Mouse (Mus musculus) forebrain, embryonic 15.5 days (tissue): Measurements from ENCODE around the gene Pipox. TPM values are rescaled to one million over a fixed set of nuclear protein-coding genes. Genes with fewer than 3 reads are reported as not detected.

Source experiments
- ATAC-seq: fragments of 200-750 bp; cut with Nextera tagmentation; replicated peaks from 2 replicates; pipeline ENCODE4 v1.8.0; 2017; ENCODE audit warnings: mild to moderate bottlenecking, moderate TSS enrichment, moderate library complexity
- H3K27ac ChIP-seq: fragments of 300-500 bp; sonication (generic); replicated peaks from 2 replicates; pipeline ENCODE4 v1.5.1; 2015; ENCODE audit warnings: mild to moderate bottlenecking, inconsistent platforms
- H3K27me3 ChIP-seq: fragments of 300-500 bp; sonication (generic); 2 replicates; pipeline ENCODE4 v1.6.1; 2015; ENCODE audit warnings: inconsistent platforms
- H3K36me3 ChIP-seq: fragments of 300-500 bp; sonication (generic); 2 replicates; pipeline ENCODE4 v1.6.1; 2015; ENCODE audit warnings: mild to moderate bottlenecking, inconsistent platforms
- H3K4me1 ChIP-seq: fragments of 300-500 bp; sonication (generic); 2 replicates; pipeline ENCODE4 v1.6.1; 2015; ENCODE audit warnings: inconsistent platforms
- H3K4me2 ChIP-seq: fragments of 300-500 bp; sonication (generic); replicated peaks from 2 replicates; pipeline ENCODE4 v1.6.1; 2015; ENCODE audit warnings: mild to moderate bottlenecking, inconsistent platforms
- H3K4me3 ChIP-seq: fragments of 300-500 bp; sonication (generic); 2 replicates; pipeline ENCODE4 v1.5.1; 2015; ENCODE audit warnings: mild to moderate bottlenecking, inconsistent platforms
- H3K9ac ChIP-seq: fragments of 300-500 bp; sonication (generic); replicated peaks from 2 replicates; pipeline ENCODE4 v1.6.1; 2015; ENCODE audit warnings: mild to moderate bottlenecking, inconsistent platforms
- H3K9me3 ChIP-seq: fragments of 300-500 bp; sonication (generic); 2 replicates; pipeline ENCODE4 v1.6.1; 2016; ENCODE audit warnings: inconsistent platforms
- WGBS: fragments of 180-500 bp; shearing (Covaris S2); methylation state at CpG from one replicate; pipeline ENCODE4 v1.1.7; 2015; ENCODE audit warnings: mixed read lengths; 5-methylcytosine and 5-hydroxymethylcytosine counted together
- polyA plus RNA-seq: library from polyadenylated mRNA; unstranded; fragments of >200 nt; fragmentation: Nextera tagmentation; extraction: Ambion mirVana; gene quantifications from 2 replicates; pipeline ENCODE4 v1.2.1, GENCODE M21; 2015

The Pipox gene
- polyA plus RNA-seq, 1 experiment from 2014 or later: 10.2 TPM

DNA sequence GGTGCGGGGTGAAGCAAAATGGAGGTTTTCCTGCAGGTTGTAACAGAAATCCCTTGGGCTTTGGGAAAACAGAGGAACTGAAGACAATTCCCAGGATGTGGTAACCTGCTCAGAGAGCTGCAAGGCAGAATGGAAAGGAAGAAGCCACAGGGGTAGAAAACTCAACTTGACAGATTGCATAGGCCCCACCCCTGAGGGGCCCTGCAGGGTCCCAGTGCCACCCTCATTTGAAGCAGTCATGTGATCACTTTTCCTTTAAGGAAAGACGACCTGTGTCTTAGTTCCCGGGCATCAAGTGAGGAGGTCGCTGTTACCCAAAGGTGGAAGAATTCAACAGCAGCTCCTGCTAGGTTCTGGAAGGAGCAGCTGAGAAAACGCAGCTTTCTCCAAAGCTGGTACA is 1.0 kb downstream of the Pipox start:
- Histone ChIP-seq H3K4me1 (peaks cover 94% of the 10 kb centered on the region), H3K27ac (peak overlapping the region; percentile 96), H3K36me3 (no peaks in the 10 kb centered on the region), H3K9me3 (no peaks in the 10 kb centered on the region), H3K9ac (peak overlapping the region; percentile 7; the same call in 1 of the 2 replicates), H3K4me2 (peak overlapping the region; percentile 22), H3K27me3 (no peaks in the 10 kb centered on the region), H3K4me3 (peak overlapping the region; percentile 13)
- ATAC-seq: no peak
- WGBS: 5% methylated on average over 5 of the region's 5 CpGs

DNA sequence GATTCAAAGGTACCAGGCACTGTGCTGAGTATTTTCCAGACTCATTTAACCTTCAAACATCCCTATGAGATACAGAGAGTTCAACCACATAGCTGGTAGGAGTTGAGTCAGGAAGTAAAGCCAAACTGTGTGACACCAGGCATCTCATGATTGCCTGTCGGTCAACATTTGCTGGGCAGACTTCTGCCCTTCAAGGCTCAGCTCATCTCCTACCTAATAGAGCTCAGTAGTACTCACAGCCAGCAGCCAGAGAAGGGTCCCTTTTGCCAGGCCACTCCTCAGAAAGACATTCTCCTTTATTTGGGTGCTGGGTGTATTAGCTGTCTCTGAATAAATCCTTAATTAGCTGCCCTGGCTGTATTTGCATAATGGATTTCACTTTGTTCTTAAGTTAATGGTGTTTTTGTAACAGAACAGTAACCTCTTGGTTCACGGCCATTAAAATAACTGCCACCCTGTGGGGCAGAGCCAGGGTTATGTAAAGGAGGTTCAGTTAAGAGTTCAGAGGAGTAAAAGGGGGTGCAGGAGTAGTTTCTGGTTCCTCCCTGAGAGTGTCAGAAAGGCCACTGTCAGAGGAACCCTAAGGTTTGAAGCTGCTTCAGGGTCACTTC is 3.1 kb downstream of the Pipox start:
- Histone ChIP-seq H3K27me3 (no peaks in the 10 kb centered on the region), H3K4me1 (peaks cover 94% of the 10 kb centered on the region), H3K27ac (peak overlapping the region; percentile 63), H3K36me3 (no peaks in the 10 kb centered on the region), H3K4me2 (no peak overlapping the region), H3K9ac (0 out of 2 replicates have a peak overlapping the region, but pooled peaks have one; percentile 0), H3K9me3 (no peaks in the 10 kb centered on the region), H3K4me3 (no peak overlapping the region)
- WGBS: 14% methylated on average over 2 of the region's 2 CpGs
- no peak for ATAC-seq

DNA sequence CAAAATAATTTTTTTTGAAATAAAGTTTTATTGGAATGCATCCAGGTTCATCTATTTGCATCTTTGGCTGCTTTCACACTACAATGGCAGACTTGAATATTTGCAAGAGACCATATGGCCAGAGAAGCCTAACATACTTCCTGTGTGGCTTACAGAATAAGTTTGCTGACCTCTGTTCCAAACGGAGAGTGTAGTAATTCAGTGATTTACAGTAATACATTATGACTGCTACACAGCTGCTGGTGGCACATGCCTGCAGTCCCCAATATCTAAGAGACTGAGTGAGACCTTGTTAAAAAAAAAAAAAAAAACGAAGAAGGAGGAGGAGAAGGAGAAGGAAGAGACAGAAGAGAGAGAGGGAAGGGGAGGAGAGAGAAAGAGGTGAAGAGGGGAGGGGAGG is 4.4 kb downstream of the Pipox start:
- Histone ChIP-seq H3K4me2 (no peak overlapping the region), H3K9me3 (no peaks in the 10 kb centered on the region), H3K36me3 (no peaks in the 10 kb centered on the region), H3K9ac (no peak overlapping the region), H3K27me3 (no peaks in the 10 kb centered on the region), H3K27ac (no peak overlapping the region; the same call in 1 of the 2 replicates), H3K4me1 (peaks cover 90% of the 10 kb centered on the region), H3K4me3 (no peak overlapping the region)
- WGBS: 25% methylated on average over 1 of the region's 2 CpGs
- ATAC-seq: no peak

DNA sequence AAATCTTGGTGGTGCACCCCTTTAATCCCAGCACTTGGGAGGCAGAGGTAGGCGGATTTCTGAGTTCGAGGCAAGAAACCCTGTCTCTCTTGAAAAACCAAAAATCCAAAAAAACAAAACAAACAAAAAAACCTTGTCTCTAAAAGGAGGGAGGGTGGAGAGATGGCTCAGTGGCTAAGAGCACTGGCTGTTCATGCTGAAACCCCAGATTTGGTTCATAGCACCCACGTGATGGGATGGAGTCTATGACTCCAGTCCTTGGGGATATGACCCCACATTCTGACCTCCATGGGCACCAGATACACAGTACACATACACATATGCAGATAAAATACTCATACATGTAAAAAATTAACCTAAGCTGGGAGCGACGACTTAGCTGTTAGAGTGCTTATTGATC is 5.0 kb downstream of the Pipox start:
- Histone ChIP-seq H3K36me3 (no peaks in the 10 kb centered on the region), H3K4me1 (peaks cover 84% of the 10 kb centered on the region), H3K9me3 (no peaks in the 10 kb centered on the region), H3K4me3 (no peak overlapping the region), H3K27ac (peak overlapping the region; percentile 88), H3K27me3 (no peaks in the 10 kb centered on the region), H3K4me2 (no peak overlapping the region), H3K9ac (no peak overlapping the region)
- WGBS: 91% methylated on average over 5 of the region's 5 CpGs
- no peak for ATAC-seq

DNA sequence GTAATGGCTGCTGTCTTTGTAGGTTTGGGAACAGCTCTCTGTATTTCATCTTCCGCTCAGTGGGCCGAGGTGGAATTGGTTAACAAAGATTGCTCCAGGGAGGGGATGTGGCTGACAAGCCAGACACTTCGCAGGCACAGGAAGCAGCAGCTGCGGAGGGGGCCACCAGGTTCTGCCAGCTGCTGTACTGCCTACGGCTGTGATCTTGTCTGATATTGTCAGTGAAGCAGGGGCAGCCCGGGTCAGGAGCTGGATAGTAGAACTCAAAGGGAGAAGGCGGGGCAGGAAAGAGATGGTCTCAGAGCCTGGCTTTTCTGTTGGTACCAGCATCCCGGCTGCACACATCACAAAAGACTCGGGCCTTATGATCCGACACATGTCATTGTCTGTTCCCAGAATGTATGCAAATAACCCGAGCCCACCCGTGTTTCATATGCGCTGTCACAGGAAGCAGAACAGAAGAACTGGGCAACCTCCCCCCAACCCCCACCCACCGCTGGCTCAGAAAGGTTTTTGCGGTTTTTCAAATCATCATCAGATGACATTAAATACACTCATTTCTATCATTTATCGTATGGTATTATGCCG is 6.4 kb downstream of the Pipox start:
- WGBS: 26% methylated on average over 17 of the region's 17 CpGs
- ATAC-seq: peak; percentile 70

DNA sequence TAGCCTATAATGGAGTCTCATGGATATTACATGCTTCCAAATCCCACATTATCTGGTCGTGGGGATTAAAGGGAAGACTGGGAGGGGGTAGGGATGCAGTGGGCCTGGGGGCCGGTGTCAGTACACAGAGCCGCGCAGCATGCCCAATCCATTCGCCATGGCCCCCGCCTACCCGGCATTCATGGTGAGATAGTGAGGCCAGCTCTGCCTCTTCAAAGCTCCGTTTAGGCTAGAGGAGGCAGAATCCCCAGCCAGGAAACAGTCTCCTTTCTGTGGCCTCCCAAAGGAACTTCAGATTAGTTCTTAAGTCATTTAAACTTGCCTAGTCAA is 8.7 kb downstream of the Pipox start:
- Histone ChIP-seq H3K9me3 (no peaks in the 10 kb centered on the region), H3K27me3 (no peaks in the 10 kb centered on the region), H3K27ac (peak overlapping the region; percentile 88), H3K36me3 (no peaks in the 10 kb centered on the region), H3K9ac (no peak overlapping the region), H3K4me3 (no peak overlapping the region), H3K4me1 (peaks cover 56% of the 10 kb centered on the region), H3K4me2 (no peak overlapping the region)
- ATAC-seq: no peak
- WGBS: 33% methylated on average over 8 of the region's 8 CpGs

More for the DNA sequence above, 6.4 kb downstream of the Pipox start:
- Histone ChIP-seq H3K4me3 (no peak overlapping the region), H3K27me3 (no peaks in the 10 kb centered on the region), H3K27ac (peak overlapping the region; percentile 88), H3K4me2 (no peak overlapping the region), H3K4me1 (peaks cover 70% of the 10 kb centered on the region), H3K36me3 (no peaks in the 10 kb centered on the region), H3K9ac (peak overlapping the region; percentile 14; the same call in 1 of the 2 replicates), H3K9me3 (no peaks in the 10 kb centered on the region)

DNA sequence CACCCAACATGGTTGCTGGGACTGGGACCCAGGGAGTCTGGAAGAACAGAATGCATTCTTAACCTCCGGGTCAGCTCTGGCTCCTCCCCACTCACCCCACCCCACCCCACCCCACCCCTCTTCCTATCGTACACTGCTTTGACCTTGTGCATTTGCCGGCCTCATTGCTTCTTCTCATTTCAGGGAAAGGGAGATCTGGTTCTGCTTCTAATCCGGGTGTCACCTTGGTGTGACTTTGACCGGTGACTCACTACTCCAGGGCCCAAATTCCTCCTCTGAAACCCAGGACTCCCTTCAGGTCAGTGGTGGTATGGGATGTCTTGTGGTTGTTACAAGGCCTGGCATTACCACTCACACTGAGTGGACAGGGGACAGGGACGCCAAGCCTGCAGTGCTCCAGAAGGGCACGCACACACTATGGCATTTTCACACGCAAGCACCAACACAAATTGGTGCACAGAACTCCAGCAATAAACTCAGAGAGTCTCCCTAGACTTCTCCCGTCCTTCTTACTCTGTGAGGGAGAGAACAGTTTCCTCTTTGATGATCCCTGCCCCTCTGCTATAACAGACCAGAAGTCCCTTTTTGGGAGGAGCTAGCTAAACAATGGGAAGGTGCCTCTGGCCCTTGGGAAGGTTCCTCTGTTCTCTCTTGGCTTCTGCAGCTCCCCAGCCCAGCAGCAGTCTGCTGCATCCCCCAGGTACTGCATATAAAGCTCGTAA is 9.2 kb downstream of the Pipox start:
- no peak overlapping the region for H3K9ac ChIP-seq
- no peaks in the 10 kb centered on the region for H3K9me3 ChIP-seq
- H3K4me3 ChIP-seq: no peak overlapping the region
- no peaks in the 10 kb centered on the region for H3K36me3 ChIP-seq
- H3K4me1 ChIP-seq: peaks cover 58% of the 10 kb centered on the region
- peak overlapping the region; percentile 88; the same call in 1 of the 2 replicates for H3K27ac ChIP-seq
- no peak overlapping the region for H3K4me2 ChIP-seq
- ATAC-seq: no peak
- H3K27me3 ChIP-seq: no peaks in the 10 kb centered on the region
- WGBS: 50% methylated on average over 10 of the region's 10 CpGs

DNA sequence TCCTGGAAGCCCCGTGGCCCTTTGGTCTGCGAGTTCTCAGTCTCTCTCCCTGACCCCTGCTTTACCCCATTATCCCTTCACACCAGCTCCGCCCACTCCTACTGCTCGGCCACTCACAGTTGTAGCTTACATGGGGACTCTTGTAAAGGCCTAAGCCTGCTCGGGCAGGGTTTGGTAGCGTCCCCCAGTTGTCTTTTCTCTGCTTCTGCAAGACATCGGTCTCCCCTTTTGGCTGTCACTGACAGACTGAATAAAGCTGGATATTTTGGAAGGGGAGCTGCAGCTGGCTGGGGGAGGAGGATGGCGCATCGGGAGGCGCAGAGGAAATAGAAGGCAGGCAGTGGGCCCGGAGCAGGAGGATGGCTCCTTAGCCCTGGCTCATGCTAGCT is 17.1 kb downstream of the Pipox start:
- Histone ChIP-seq H3K4me2 (no peak overlapping the region), H3K27ac (peak overlapping the region; percentile 77), H3K27me3 (no peaks in the 10 kb centered on the region), H3K9me3 (no peaks in the 10 kb centered on the region), H3K36me3 (no peaks in the 10 kb centered on the region), H3K4me3 (no peak overlapping the region), H3K9ac (peak overlapping the region; percentile 26; the same call in 1 of the 2 replicates), H3K4me1 (peaks cover 62% of the 10 kb centered on the region)
- WGBS: 42% methylated on average over 11 of the region's 11 CpGs
- ATAC-seq: no peak

DNA sequence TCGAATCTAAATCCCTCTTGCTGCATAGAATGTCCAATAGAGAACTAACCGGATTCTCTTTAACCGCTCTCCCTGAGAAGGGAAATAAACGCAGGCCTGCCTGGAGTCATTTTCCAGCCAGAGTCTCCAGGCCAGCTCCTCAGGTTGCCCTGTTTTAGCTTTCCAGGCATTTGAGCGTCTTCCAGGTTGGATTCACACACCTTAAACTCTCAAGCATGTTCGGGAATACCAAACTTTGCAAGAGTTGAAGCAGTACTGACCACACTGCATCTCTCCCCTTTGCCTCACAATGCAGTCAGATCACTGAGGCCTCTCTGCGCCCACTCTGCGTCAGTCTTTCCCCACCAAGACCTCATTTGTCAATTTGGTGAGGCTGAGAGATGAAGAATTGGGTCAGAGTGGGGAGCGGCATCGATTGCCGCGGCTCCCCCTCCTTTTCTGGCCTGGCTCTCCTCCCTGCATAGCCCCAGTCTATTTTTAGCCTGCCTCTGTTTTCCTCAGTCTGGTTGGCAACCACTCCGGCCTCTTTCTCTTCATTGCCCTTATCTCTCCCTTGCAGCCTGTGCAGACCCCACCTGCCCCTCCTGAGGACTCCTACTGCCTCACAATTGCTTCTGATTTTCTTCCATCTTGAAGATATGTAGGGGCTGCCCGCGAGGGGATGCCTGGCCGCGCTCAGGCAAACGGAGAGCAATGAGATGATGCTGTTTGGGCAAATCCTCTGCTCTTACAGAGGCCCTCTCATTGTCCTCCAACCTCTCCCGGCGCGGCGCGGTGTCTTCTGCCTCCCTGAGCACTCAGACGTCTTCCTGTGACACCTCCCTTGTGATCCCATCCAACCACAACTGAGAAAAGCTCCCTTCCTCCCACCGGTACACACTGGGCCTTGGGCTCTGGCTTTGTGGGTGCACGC is 17.8 kb downstream of the Pipox start:
- no peaks in the 10 kb centered on the region for H3K9me3 ChIP-seq
- H3K27ac ChIP-seq: peak overlapping the region; percentile 77
- H3K4me3 ChIP-seq: no peak overlapping the region
- 33% methylated on average over 26 of the region's 26 CpGs for WGBS
- 0 out of 2 replicates have a peak overlapping the region, but pooled peaks have one; percentile 26 for H3K9ac ChIP-seq
- H3K36me3 ChIP-seq: no peaks in the 10 kb centered on the region
- H3K4me2 ChIP-seq: no peak overlapping the region
- 0 out of 2 replicates have a peak, but pooled peaks have one; percentile 9 for ATAC-seq
- no peaks in the 10 kb centered on the region for H3K27me3 ChIP-seq
- H3K4me1 ChIP-seq: peaks cover 68% of the 10 kb centered on the region

DNA sequence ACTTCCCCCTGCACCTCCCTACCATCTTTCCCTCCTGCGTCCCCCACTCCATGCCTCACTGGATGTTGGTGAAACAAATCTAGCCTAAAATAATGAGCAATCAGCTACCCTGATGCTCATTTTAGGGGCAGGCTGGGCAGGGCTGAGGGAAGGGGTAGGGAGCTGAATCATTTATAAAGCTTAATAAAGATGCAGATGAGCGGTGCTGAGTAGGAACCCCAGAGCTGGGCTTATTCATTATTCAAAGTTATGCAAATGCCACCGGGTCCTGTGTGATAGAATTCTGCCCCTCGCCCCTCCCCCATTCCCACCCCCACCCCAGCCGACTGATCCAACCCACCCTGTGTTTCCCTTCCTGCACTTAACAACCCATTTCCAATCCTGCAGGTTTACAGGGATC is 18.6 kb downstream of the Pipox start:
- Histone ChIP-seq H3K36me3 (no peaks in the 10 kb centered on the region), H3K9ac (no peak overlapping the region), H3K27me3 (no peaks in the 10 kb centered on the region), H3K4me1 (peaks cover 71% of the 10 kb centered on the region), H3K4me3 (no peak overlapping the region), H3K9me3 (no peaks in the 10 kb centered on the region), H3K27ac (peak overlapping the region; percentile 77), H3K4me2 (no peak overlapping the region)
- peak; percentile 70 for ATAC-seq
- 12% methylated on average over 5 of the region's 5 CpGs for WGBS

DNA sequence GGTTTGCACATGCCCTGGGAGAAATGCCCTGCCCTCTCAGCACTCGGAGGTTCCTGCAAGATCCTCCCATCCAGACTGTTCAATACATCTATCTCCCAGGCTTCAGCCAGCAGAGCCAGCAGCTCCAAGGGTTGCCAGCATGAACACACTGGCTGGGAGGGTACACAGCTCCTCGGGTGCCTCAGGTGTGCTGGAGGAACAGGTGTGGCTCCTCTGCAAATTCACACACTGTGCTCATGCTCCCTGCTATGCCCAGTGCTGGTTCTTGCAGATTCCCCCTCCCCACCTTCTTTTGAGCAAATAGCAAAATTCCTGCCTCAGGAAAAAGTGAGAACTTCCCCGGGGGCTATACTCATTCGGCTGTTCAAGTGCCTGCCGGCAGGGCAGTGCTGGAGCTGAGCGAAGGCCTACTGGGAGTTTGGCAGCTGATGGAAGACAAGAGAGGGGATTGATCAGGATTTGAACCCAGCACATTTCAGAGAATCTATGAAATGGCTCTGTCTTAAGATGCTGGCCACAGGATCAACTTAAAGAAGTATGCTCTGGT is 19.1 kb downstream of the Pipox start:
- no peak overlapping the region for H3K4me3 ChIP-seq
- no peaks in the 10 kb centered on the region for H3K27me3 ChIP-seq
- no peak overlapping the region for H3K4me2 ChIP-seq
- WGBS: 40% methylated on average over 6 of the region's 6 CpGs
- peak overlapping the region; percentile 77 for H3K27ac ChIP-seq
- no peaks in the 10 kb centered on the region for H3K36me3 ChIP-seq
- no peak overlapping the region for H3K9ac ChIP-seq
- H3K9me3 ChIP-seq: no peaks in the 10 kb centered on the region
- H3K4me1 ChIP-seq: peaks cover 68% of the 10 kb centered on the region
- no peak for ATAC-seq
